Mouse (Mus musculus) liver, postnatal 0 days (tissue): ENCODE data around the gene Fam166a. TPM values are rescaled to one million over a fixed set of nuclear protein-coding genes. Genes with fewer than 3 reads are reported as not detected.

Experiments used
- ATAC-seq: fragments of 200-750 bp; cut with Nextera tagmentation; 2 replicates; pipeline ENCODE4 v1.8.0; 2017; ENCODE audit warnings: mild to moderate bottlenecking, moderate library complexity
- DNase-seq: peaks from one replicate; pipeline ENCODE4 v3.0.0-alpha.2; 2016
- H3K27ac ChIP-seq: fragments of 300-500 bp; sonication (generic); 2 replicates; pipeline ENCODE4 v1.5.1; 2014; ENCODE audit warnings: antibody characterized with exemption, moderate library complexity, mild to moderate bottlenecking, low read depth
- H3K27me3 ChIP-seq: fragments of 300-500 bp; sonication (generic); 2 replicates; pipeline ENCODE4 v1.6.1; 2014; ENCODE audit warnings: low read length, control low read depth, mixed read lengths; ENCODE audit not compliant: insufficient read depth
- H3K36me3 ChIP-seq: fragments of 300-500 bp; sonication (generic); replicated peaks from 2 replicates; pipeline ENCODE4 v1.6.1; 2014; ENCODE audit warnings: mild to moderate bottlenecking, control low read depth, low read length, moderate library complexity, mixed read lengths; ENCODE audit not compliant: insufficient read depth
- H3K4me1 ChIP-seq: fragments of 300-500 bp; sonication (generic); 2 replicates; pipeline ENCODE4 v1.6.1; 2014; ENCODE audit warnings: antibody characterized with exemption, mild to moderate bottlenecking, control low read depth; ENCODE audit not compliant: insufficient read depth
- H3K4me2 ChIP-seq: fragments of 300-500 bp; sonication (generic); 2 replicates; pipeline ENCODE4 v1.6.1; 2014; ENCODE audit warnings: low read depth, mild to moderate bottlenecking, low read length, moderate library complexity, mixed read lengths
- H3K4me3 ChIP-seq: fragments of 300-500 bp; sonication (generic); 2 replicates; pipeline ENCODE4 v1.5.1; 2014; ENCODE audit warnings: low read depth, low read length
- H3K9ac ChIP-seq: fragments of 300-500 bp; sonication (generic); replicated peaks from 2 replicates; pipeline ENCODE4 v1.6.1; 2014; ENCODE audit warnings: mild to moderate bottlenecking, moderate library complexity
- H3K9me3 ChIP-seq: fragments of 300-500 bp; sonication (generic); 2 replicates; pipeline ENCODE4 v1.6.1; 2016; ENCODE audit warnings: mild to moderate bottlenecking, control low read depth, low read length, mixed read lengths
- CTCF ChIP-seq: sonication (generic); IDR thresholded peaks from 2 replicates; pipeline ENCODE4 v1.5.1; 2016; ENCODE audit warnings: antibody characterized with exemption, low read depth
- EP300 ChIP-seq: IDR thresholded peaks from 2 replicates; pipeline ENCODE4 v1.6.1; 2016; ENCODE audit warnings: antibody characterized with exemption, low read depth, mild to moderate bottlenecking
- WGBS: fragments of 180-500 bp; shearing (Covaris S2); extraction: QIAGEN DNeasy Blood & Tissue Kit; methylation state at CpG from one replicate; pipeline ENCODE4 v1.1.7; 2014; ENCODE audit not compliant: insufficient replicate concordance; 5-methylcytosine and 5-hydroxymethylcytosine counted together
- polyA plus RNA-seq: library from polyadenylated mRNA; unstranded; fragments of >200 nt; fragmentation: Nextera tagmentation; extraction: Ambion mirVana; gene quantifications from 2 replicates; pipeline ENCODE4 v1.2.1, GENCODE M21; 2015

Gene Fam166a
- polyA plus RNA-seq, 1 experiment from 2014 or later = not detected

- H3K36me3 ChIP-seq = no peaks in the 10 kb centered on the region
- ATAC-seq (no peak), DNase-seq (no peak)
- no peak overlapping the region for H3K27ac ChIP-seq
- peaks cover 22% of the 10 kb centered on the region for H3K4me1 ChIP-seq
- H3K4me2 ChIP-seq = no peak overlapping the region
- no peaks in the 10 kb centered on the region for H3K9me3 ChIP-seq
- no peak overlapping the region for H3K9ac ChIP-seq
- TF ChIP-seq EP300 (no peak), CTCF (no peak)
- H3K27me3 ChIP-seq = peaks cover 16% of the 10 kb centered on the region
- no peak overlapping the region for H3K4me3 ChIP-seq
- 64% methylated on average over 4 of the region's 4 CpGs for WGBS
Observed at GRCm38 (mm10) chr2:25237522-25237921, 19.0 kb downstream of the Fam166a start.

DNA sequence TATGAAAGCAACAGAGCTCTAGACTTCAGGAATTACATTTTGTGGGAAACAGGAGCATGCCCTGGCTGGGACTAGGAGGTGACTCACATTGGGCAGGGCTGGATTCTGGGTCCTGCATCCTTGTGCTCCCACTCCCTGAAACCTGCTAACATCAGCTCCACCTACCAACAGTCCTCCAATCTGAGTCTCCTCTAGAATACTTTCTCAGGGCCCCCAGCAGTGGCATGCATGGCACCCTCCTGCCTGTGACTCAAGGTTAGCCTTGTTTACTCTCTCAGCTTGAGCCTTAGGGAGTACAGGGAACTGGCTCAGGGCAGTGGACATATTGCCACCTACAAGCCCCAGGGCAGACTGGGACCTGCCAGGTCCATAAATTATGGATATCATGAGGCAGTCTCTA, 19.6 kb downstream of the Fam166a start:
- H3K4me2 ChIP-seq = no peak overlapping the region
- no peak for ATAC-seq
- no peak for DNase-seq
- H3K4me3 ChIP-seq = no peak overlapping the region
- no peak for TF ChIP-seq EP300
- TF ChIP-seq CTCF = no peak
- no peak overlapping the region for H3K27ac ChIP-seq
- peaks cover 23% of the 10 kb centered on the region for H3K4me1 ChIP-seq
- no peak overlapping the region for H3K9ac ChIP-seq
- no peaks in the 10 kb centered on the region for H3K36me3 ChIP-seq
- H3K27me3 ChIP-seq = peaks cover 22% of the 10 kb centered on the region
- no peaks in the 10 kb centered on the region for H3K9me3 ChIP-seq

GRCm38 (mm10) chr2:25239766-25240165, 21.2 kb downstream of the Fam166a start:
- WGBS = 83% methylated on average over 3 of the region's 3 CpGs
- TF ChIP-seq EP300 (no peak), CTCF (no peak)

DNA sequence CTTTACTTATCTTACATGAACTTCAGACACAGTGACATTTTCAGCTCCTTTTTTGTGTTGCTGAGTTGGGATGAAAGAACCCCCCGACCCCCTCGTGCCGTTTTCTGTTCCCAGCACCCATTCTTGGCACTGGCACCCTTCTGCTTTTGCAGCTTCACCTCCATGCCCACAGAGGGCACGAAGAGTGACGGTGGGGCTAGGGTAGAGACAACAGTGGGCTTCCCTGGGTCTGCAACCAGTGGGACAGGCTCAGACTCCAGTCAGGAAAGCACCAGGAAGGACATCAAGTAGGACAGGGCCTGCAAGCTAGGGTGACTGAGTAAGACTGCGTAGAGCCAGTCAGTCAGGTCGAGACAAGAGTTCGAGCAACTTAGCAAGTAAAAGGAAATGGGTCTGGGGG, 21.8 kb downstream of the Fam166a start:
- Histone ChIP-seq H3K9ac (no peak overlapping the region), H3K27ac (no peak overlapping the region), H3K4me1 (peaks cover 23% of the 10 kb centered on the region), H3K4me3 (peak overlapping the region; percentile 47; the same call in 1 of the 2 replicates), H3K9me3 (no peaks in the 10 kb centered on the region), H3K27me3 (peaks cover 26% of the 10 kb centered on the region), H3K4me2 (peak overlapping the region; percentile 78), H3K36me3 (no peaks in the 10 kb centered on the region)
- ATAC-seq (no peak), DNase-seq (no peak)
- TF ChIP-seq CTCF (no peak), EP300 (no peak)
- WGBS = 56% methylated on average over 8 of the region's 8 CpGs

More at GRCm38 (mm10) chr2:25239766-25240165, 21.2 kb downstream of the Fam166a start:
- ATAC-seq = no peak
- H3K36me3 ChIP-seq = no peaks in the 10 kb centered on the region
- H3K4me2 ChIP-seq = no peak overlapping the region
- H3K4me1 ChIP-seq = peaks cover 23% of the 10 kb centered on the region
- no peak overlapping the region for H3K27ac ChIP-seq
- no peak overlapping the region for H3K4me3 ChIP-seq
- H3K27me3 ChIP-seq = peaks cover 26% of the 10 kb centered on the region
- no peaks in the 10 kb centered on the region for H3K9me3 ChIP-seq
- DNase-seq = no peak
- H3K9ac ChIP-seq = no peak overlapping the region

GRCm38 (mm10) chr2:25240723-25241437, 22.3 kb downstream of the Fam166a start:
- Histone ChIP-seq H3K4me2 (peak overlapping the region; percentile 78), H3K4me3 (peak overlapping the region; percentile 47), H3K9ac (peak overlapping the region; percentile 30; the same call in 1 of the 2 replicates), H3K4me1 (peaks cover 23% of the 10 kb centered on the region), H3K27ac (no peak overlapping the region), H3K36me3 (no peaks in the 10 kb centered on the region), H3K9me3 (no peaks in the 10 kb centered on the region), H3K27me3 (peaks cover 26% of the 10 kb centered on the region)
- DNase-seq = peak; percentile 58
- ATAC-seq = peak; percentile 74
- WGBS = 3% methylated on average over 29 of the region's 29 CpGs
- no peak for TF ChIP-seq EP300
- TF ChIP-seq CTCF = no peak

- peaks cover 26% of the 10 kb centered on the region for H3K27me3 ChIP-seq
- 14% methylated on average over 6 of the region's 6 CpGs for whole genome bisulfite sequencing
- H3K4me2 ChIP-seq = peak overlapping the region; percentile 78
- H3K4me3 ChIP-seq = peak overlapping the region; percentile 47; the same call in 1 of the 2 replicates
- TF ChIP-seq CTCF (no peak), EP300 (no peak)
- no peaks in the 10 kb centered on the region for H3K9me3 ChIP-seq
- DNase-seq (no peak), ATAC-seq (no peak; the same call in 1 of the 2 replicates)
- H3K9ac ChIP-seq = no peak overlapping the region
- H3K4me1 ChIP-seq = peaks cover 23% of the 10 kb centered on the region
- H3K27ac ChIP-seq = no peak overlapping the region
- no peaks in the 10 kb centered on the region for H3K36me3 ChIP-seq
Observed at GRCm38 (mm10) chr2:25241438-25241775, 22.9 kb downstream of the Fam166a start.
